ENCODE assay signal across 22 mouse cellular contexts in the genomic region with DNA sequence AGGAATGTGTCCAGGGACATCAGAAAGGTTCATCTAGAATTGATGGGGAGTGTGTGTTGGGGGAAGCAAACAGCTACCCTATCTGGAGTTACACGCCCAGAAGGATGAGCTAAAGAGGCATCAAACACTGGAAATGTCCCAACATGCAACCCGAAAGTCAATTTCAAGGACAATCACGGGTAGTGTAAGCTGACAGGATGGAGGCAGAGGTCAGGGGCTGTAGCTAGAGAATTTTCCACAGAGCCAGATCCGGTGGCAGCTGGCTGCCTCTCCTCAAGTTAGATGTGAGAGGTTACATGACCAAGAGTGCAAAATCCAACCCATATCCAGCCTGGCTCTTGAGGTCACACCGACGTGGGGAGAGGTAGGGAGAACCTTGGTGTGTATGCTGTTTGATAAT.
DNase-seq lines count a peak whose midpoint lies in the region; ATAC-seq and TF ChIP-seq lines count a peak whose summit lies in the region.
"Had no signal": no experiment of that assay in that cellular context is flagged by ENCODE, and none has a peak within 500 bp of the region (broad histone marks: within the 10 kb centered on the region; RNA-seq: fewer than 3 reads in every experiment).

No protein-coding gene starts in this region.

- H3K4me2 ChIP-seq in intestine, embryonic 14.5 days (ENCODE audit: low read length): no peak overlapping the region
- no peak overlapping the region for H3K4me2 ChIP-seq in intestine, postnatal 0 days (replicated peaks; ENCODE audit: low read depth)
- H3K4me2 ChIP-seq in heart, embryonic 11.5 days: peak overlapping the region; percentile 8; the same call in 1 of the 2 replicates
- peak overlapping the region; percentile 39; the same call in 1 of the 2 replicates for H3K4me2 ChIP-seq in heart, embryonic 16.5 days (ENCODE audit: low read depth, low read length)
- H3K4me2 ChIP-seq in intestine, embryonic 16.5 days (ENCODE audit: low read depth, low read length): no peak overlapping the region
- no peak overlapping the region for H3K4me2 ChIP-seq in hindbrain, postnatal 0 days (ENCODE audit: low read depth, low read length)
- H3K4me2 ChIP-seq: forebrain, embryonic 13.5 days; hindbrain, embryonic 13.5 days; limb, embryonic 12.5 days; liver, embryonic 15.5 days; lung, embryonic 14.5 days; midbrain, embryonic 12.5 days; neural tube, embryonic 13.5 days had no signal

- no peak overlapping the region for H3K9ac ChIP-seq in intestine, embryonic 14.5 days (ENCODE audit: low read length)
- no peak overlapping the region for H3K9ac ChIP-seq in intestine, postnatal 0 days (ENCODE audit: low read depth, low read length)
- H3K9ac ChIP-seq in heart, embryonic 11.5 days (ENCODE audit: low read depth, low read length): peak overlapping the region; percentile 39; the same call in 1 of the 2 replicates
- H3K9ac ChIP-seq in heart, embryonic 16.5 days (ENCODE audit: low read length): peak overlapping the region; percentile 36
- H3K9ac ChIP-seq in intestine, embryonic 16.5 days (ENCODE audit: low read depth, low read length): no peak overlapping the region
- no peak overlapping the region for H3K9ac ChIP-seq in hindbrain, postnatal 0 days (replicated peaks; ENCODE audit: low read length)
- H3K9ac ChIP-seq: forebrain, embryonic 13.5 days; hindbrain, embryonic 13.5 days; limb, embryonic 12.5 days; liver, embryonic 15.5 days; lung, embryonic 14.5 days; midbrain, embryonic 12.5 days; neural tube, embryonic 13.5 days had no signal

- WGBS in intestine, embryonic 14.5 days: 79% methylated on average over 6 of the region's 6 CpGs
- 76% methylated on average over 6 of the region's 6 CpGs for WGBS in intestine, postnatal 0 days
- 50% methylated on average over 6 of the region's 6 CpGs for WGBS in heart, embryonic 11.5 days (ENCODE audit: insufficient replicate concordance)
- 38% methylated on average over 6 of the region's 6 CpGs for WGBS in heart, embryonic 16.5 days
- WGBS in intestine, embryonic 16.5 days: 79% methylated on average over 6 of the region's 6 CpGs
- WGBS in hindbrain, postnatal 0 days: 89% methylated on average over 6 of the region's 6 CpGs

- H3K9me3 ChIP-seq in intestine, embryonic 14.5 days (ENCODE audit: control insufficient read depth, low read length): no peaks in the 10 kb centered on the region
- no peaks in the 10 kb centered on the region for H3K9me3 ChIP-seq in intestine, postnatal 0 days (ENCODE audit: control insufficient read depth)
- no peaks in the 10 kb centered on the region for H3K9me3 ChIP-seq in heart, embryonic 11.5 days (replicated peaks; ENCODE audit: control insufficient read depth, low read length)
- no peaks in the 10 kb centered on the region for H3K9me3 ChIP-seq in heart, embryonic 16.5 days (replicated peaks; ENCODE audit: control insufficient read depth, low read length)
- H3K9me3 ChIP-seq in intestine, embryonic 16.5 days (ENCODE audit: control insufficient read depth, low read length): 0 out of 2 replicates have a peak, but pooled peaks cover 3% of the 10 kb centered on the region
- no peaks in the 10 kb centered on the region for H3K9me3 ChIP-seq in hindbrain, postnatal 0 days (ENCODE audit: low read length)
- H3K9me3 ChIP-seq: forebrain, embryonic 13.5 days; hindbrain, embryonic 13.5 days; limb, embryonic 12.5 days; liver, embryonic 15.5 days; midbrain, embryonic 12.5 days; neural tube, embryonic 13.5 days had no signal

- H3K36me3 ChIP-seq in intestine, embryonic 14.5 days (ENCODE audit: control insufficient read depth, insufficient read depth, low read length): no peaks in the 10 kb centered on the region
- no peaks in the 10 kb centered on the region for H3K36me3 ChIP-seq in intestine, postnatal 0 days (ENCODE audit: control insufficient read depth, insufficient read depth)
- no peaks in the 10 kb centered on the region; the same call in 1 of the 2 replicates for H3K36me3 ChIP-seq in heart, embryonic 11.5 days (ENCODE audit: control insufficient read depth, insufficient read depth, low read length)
- peaks cover 4% of the 10 kb centered on the region; the same call in 1 of the 2 replicates for H3K36me3 ChIP-seq in heart, embryonic 16.5 days (ENCODE audit: control insufficient read depth, insufficient read depth)
- no peaks in the 10 kb centered on the region for H3K36me3 ChIP-seq in intestine, embryonic 16.5 days (ENCODE audit: control insufficient read depth, insufficient read depth, low read length)
- no peaks in the 10 kb centered on the region for H3K36me3 ChIP-seq in hindbrain, postnatal 0 days (ENCODE audit: insufficient read depth, low read length)
- H3K36me3 ChIP-seq: hindbrain, embryonic 13.5 days; limb, embryonic 12.5 days; liver, embryonic 15.5 days; midbrain, embryonic 12.5 days; neural tube, embryonic 13.5 days had no signal

- no peak for ATAC-seq in intestine, embryonic 14.5 days (replicated peaks; ENCODE audit: low FRiP score, low TSS enrichment, low read depth)
- no peak for ATAC-seq in intestine, postnatal 0 days
- ATAC-seq in heart, embryonic 11.5 days (replicated peaks; ENCODE audit: insufficient number of reproducible peaks, low FRiP score, low TSS enrichment): no peak
- no peak; the same call in 1 of the 2 replicates for ATAC-seq in heart, embryonic 16.5 days (replicated peaks; ENCODE audit: extremely low read depth, insufficient read depth, low FRiP score)
- no peak for ATAC-seq in intestine, embryonic 16.5 days
- ATAC-seq in erythroblast, adult 5-6 weeks (replicated peaks; ENCODE audit: low FRiP score, poor library complexity, severe bottlenecking): no peak
- no peak for ATAC-seq in hindbrain, postnatal 0 days
- ATAC-seq: forebrain, embryonic 13.5 days; inflammation-experienced regulatory T-cells, adult 6 months had no signal

- peak overlapping the region; percentile 64 for H3K27ac ChIP-seq in intestine, embryonic 14.5 days (ENCODE audit: low read depth)
- no peak overlapping the region for H3K27ac ChIP-seq in intestine, postnatal 0 days (ENCODE audit: low read depth, low read length)
- peak overlapping the region; percentile 96 for H3K27ac ChIP-seq in heart, embryonic 11.5 days (ENCODE audit: low read depth, low read length)
- H3K27ac ChIP-seq in heart, embryonic 16.5 days (ENCODE audit: low read length): peak overlapping the region; percentile 98
- H3K27ac ChIP-seq in intestine, embryonic 16.5 days (ENCODE audit: low read length): 0 out of 2 replicates have a peak overlapping the region, but pooled peaks have one; percentile 15
- no peak overlapping the region for H3K27ac ChIP-seq in hindbrain, postnatal 0 days
- H3K27ac ChIP-seq: forebrain, embryonic 13.5 days; hindbrain, embryonic 13.5 days; limb, embryonic 12.5 days; liver, embryonic 15.5 days; midbrain, embryonic 12.5 days; neural tube, embryonic 13.5 days had no signal

- no peaks in the 10 kb centered on the region for H3K4me1 ChIP-seq in intestine, embryonic 14.5 days (replicated peaks; ENCODE audit: control insufficient read depth, insufficient read depth, low read length)
- H3K4me1 ChIP-seq in intestine, postnatal 0 days (replicated peaks; ENCODE audit: control insufficient read depth, insufficient read depth, low read length): no peaks in the 10 kb centered on the region
- peaks cover 21% of the 10 kb centered on the region for H3K4me1 ChIP-seq in heart, embryonic 11.5 days (ENCODE audit: control insufficient read depth, insufficient read depth, low read length)
- H3K4me1 ChIP-seq in heart, embryonic 16.5 days (ENCODE audit: control insufficient read depth, insufficient read depth, low read length): peaks cover 26% of the 10 kb centered on the region
- no peaks in the 10 kb centered on the region for H3K4me1 ChIP-seq in intestine, embryonic 16.5 days (ENCODE audit: control insufficient read depth, insufficient read depth, low read length)
- no peaks in the 10 kb centered on the region for H3K4me1 ChIP-seq in hindbrain, postnatal 0 days (ENCODE audit: insufficient read depth, low read length)
- H3K4me1 ChIP-seq: forebrain, embryonic 13.5 days; hindbrain, embryonic 13.5 days; limb, embryonic 12.5 days; liver, embryonic 15.5 days; midbrain, embryonic 12.5 days; neural tube, embryonic 13.5 days had no signal

- no peak for TF ChIP-seq CTCF in intestine, postnatal 0 days (IDR thresholded peaks at IDR 0.05; ENCODE audit: low read depth)
- TF ChIP-seq CTCF in hindbrain, postnatal 0 days (IDR thresholded peaks at IDR 0.05; ENCODE audit: low read depth): no peak

- no peaks in the 10 kb centered on the region for H3K27me3 ChIP-seq in intestine, embryonic 14.5 days (replicated peaks; ENCODE audit: control insufficient read depth, insufficient read depth, low read length)
- no peaks in the 10 kb centered on the region for H3K27me3 ChIP-seq in intestine, postnatal 0 days (replicated peaks; ENCODE audit: control insufficient read depth, insufficient read depth, low read length)
- H3K27me3 ChIP-seq in heart, embryonic 11.5 days (ENCODE audit: control insufficient read depth, insufficient read depth, low read length): no peaks in the 10 kb centered on the region
- no peaks in the 10 kb centered on the region for H3K27me3 ChIP-seq in heart, embryonic 16.5 days (ENCODE audit: control insufficient read depth, insufficient read depth, low read length)
- no peaks in the 10 kb centered on the region for H3K27me3 ChIP-seq in intestine, embryonic 16.5 days (replicated peaks; ENCODE audit: control insufficient read depth, insufficient read depth, low read length)
- no peaks in the 10 kb centered on the region for H3K27me3 ChIP-seq in hindbrain, postnatal 0 days (ENCODE audit: insufficient read depth, low read length)
- H3K27me3 ChIP-seq: forebrain, embryonic 13.5 days; hindbrain, embryonic 13.5 days; limb, embryonic 12.5 days; liver, embryonic 15.5 days; midbrain, embryonic 12.5 days; neural tube, embryonic 13.5 days had no signal

- H3K4me3 ChIP-seq in intestine, embryonic 14.5 days (ENCODE audit: low read depth, low read length): no peak overlapping the region
- no peak overlapping the region for H3K4me3 ChIP-seq in intestine, postnatal 0 days (ENCODE audit: low read depth, low read length)
- H3K4me3 ChIP-seq in heart, embryonic 11.5 days (ENCODE audit: low read depth, low read length): no peak overlapping the region
- H3K4me3 ChIP-seq in heart, embryonic 16.5 days (ENCODE audit: low read length): no peak overlapping the region
- H3K4me3 ChIP-seq in intestine, embryonic 16.5 days (ENCODE audit: low read length): no peak overlapping the region
- no peak overlapping the region for H3K4me3 ChIP-seq in hindbrain, postnatal 0 days (ENCODE audit: low read length)
- H3K4me3 ChIP-seq: forebrain, embryonic 13.5 days; hindbrain, embryonic 13.5 days; limb, embryonic 12.5 days; liver, embryonic 15.5 days; midbrain, embryonic 12.5 days; neural tube, embryonic 13.5 days had no signal

- no peak for DNase-seq in intestine, embryonic 14.5 days (ENCODE audit: low spot score)
- no peak for DNase-seq in cerebellum, adult 8-10 months
- no peak for DNase-seq in hindbrain, postnatal 0 days (ENCODE audit: low spot score)
- DNase-seq: adrenal gland, postnatal 25 days; cerebellum, adult 18-20 months; cerebellum, postnatal 14 days; gastrocnemius, postnatal 25 days; kidney, postnatal 14 days; layer of hippocampus, adult 9-11 months; lung, embryonic 14.5 days had no signal

Comparison
In these comparisons a context has a peak if more than half of its experiments do, and no peak if none do; other contexts are left out.
1. H3K27ac ChIP-seq: peak in intestine, embryonic 14.5 days (single experiment), heart, embryonic 11.5 days (single experiment), heart, embryonic 16.5 days (single experiment) and intestine, embryonic 16.5 days (single experiment); none in intestine, postnatal 0 days (single experiment) and hindbrain, postnatal 0 days (single experiment).
2. H3K4me2 ChIP-seq: peak in heart, embryonic 11.5 days (single experiment) and heart, embryonic 16.5 days (single experiment); none in intestine, embryonic 14.5 days (single experiment), intestine, postnatal 0 days (single experiment), intestine, embryonic 16.5 days (single experiment) and hindbrain, postnatal 0 days (single experiment).
3. H3K9ac ChIP-seq: peak in heart, embryonic 11.5 days (single experiment) and heart, embryonic 16.5 days (single experiment); none in intestine, embryonic 14.5 days (single experiment), intestine, postnatal 0 days (single experiment), intestine, embryonic 16.5 days (single experiment) and hindbrain, postnatal 0 days (single experiment).